Mouse (Mus musculus) urinary bladder, adult 2 months (tissue): ENCODE data around the gene Ankrd42. TPM values are rescaled to one million over a fixed set of nuclear protein-coding genes. Genes with fewer than 3 reads are reported as not detected.

Source experiments
- DNase-seq: peaks from one replicate; pipeline ENCODE4 v3.0.0; 2022; ENCODE audit warnings: low spot score
- polyA plus RNA-seq: library from polyadenylated mRNA; depleted of rRNA; stranded (reverse); fragments of >200 nt; gene quantifications from 2 replicates; pipeline ENCODE4 v1.2.3, GENCODE M21; 2012; rRNA removed

The Ankrd42 gene
- polyA plus RNA-seq, result 2.4 and 2.5 TPM in 2 replicates

- peak; percentile 80 for DNase-seq
Observed at GRCm38 (mm10) chr7:92637021-92637625, at the start of gene Ankrd42. Gene Ankrd42, minus strand, starts transcription at chr7:92637142.

GRCm38 (mm10) chr7:92677346-92677745 is 40.4 kb upstream of the Ankrd42 start:
- no peak for DNase-seq

- no peak for DNase-seq
Observed at GRCm38 (mm10) chr7:92675131-92675530, 38.2 kb upstream of the Ankrd42 start.

- DNase-seq, result peak; percentile 95
Observed at GRCm38 (mm10) chr7:92669507-92670471, 32.8 kb upstream of the Ankrd42 start, which contains the start of gene Pcf11. Gene Pcf11, minus strand, starts transcription at chr7:92669934.

- DNase-seq, result peak; percentile 59
Observed at GRCm38 (mm10) chr7:92668791-92669506, 32.0 kb upstream of the Ankrd42 start.

- no peak for DNase-seq
Observed at GRCm38 (mm10) chr7:92666274-92666820, 29.4 kb upstream of the Ankrd42 start.

- no peak for DNase-seq
Observed at GRCm38 (mm10) chr7:92658050-92658449, 21.1 kb upstream of the Ankrd42 start.

GRCm38 (mm10) chr7:92656386-92656785 is 19.4 kb upstream of the Ankrd42 start:
- DNase-seq, result no peak

- no peak for DNase-seq
Observed at GRCm38 (mm10) chr7:92653329-92653728, 16.4 kb upstream of the Ankrd42 start.

- DNase-seq, result no peak
Observed at GRCm38 (mm10) chr7:92647790-92648189, 10.8 kb upstream of the Ankrd42 start.

GRCm38 (mm10) chr7:92642358-92642757 is 5.4 kb upstream of the Ankrd42 start:
- no peak for DNase-seq

GRCm38 (mm10) chr7:92638050-92638449 is 1.1 kb upstream of the Ankrd42 start:
- DNase-seq, result no peak

GRCm38 (mm10) chr7:92636295-92637011 is 489 bp downstream of the Ankrd42 start:
- DNase-seq, result no peak

- DNase-seq, result no peak
Observed at GRCm38 (mm10) chr7:92630167-92630566, 6.8 kb downstream of the Ankrd42 start.

- DNase-seq, result no peak
Observed at GRCm38 (mm10) chr7:92624488-92624887, 12.5 kb downstream of the Ankrd42 start.

- no peak for DNase-seq
Observed at GRCm38 (mm10) chr7:92610830-92611229, 26.1 kb downstream of the Ankrd42 start.

GRCm38 (mm10) chr7:92604961-92605360 is 32.0 kb downstream of the Ankrd42 start:
- DNase-seq, result no peak

- no peak for DNase-seq
Observed at GRCm38 (mm10) chr7:92590842-92591241, 46.1 kb downstream of the Ankrd42 start.

- no peak for DNase-seq
Observed at GRCm38 (mm10) chr7:92589986-92590385, 47.0 kb downstream of the Ankrd42 start.

GRCm38 (mm10) chr7:92583567-92583966 is 53.4 kb downstream of the Ankrd42 start:
- DNase-seq, result no peak
